Mouse (Mus musculus) liver, adult (tissue): ENCODE results near the gene Riox2.

Experiments
- GATA4 ChIP-seq: IDR thresholded peaks from 2 replicates; pipeline ENCODE4 v1.6.1; 2014; ENCODE audit warnings: mild to moderate bottlenecking, low read length; ENCODE audit not compliant: insufficient replicate concordance

Gene Riox2

DNA sequence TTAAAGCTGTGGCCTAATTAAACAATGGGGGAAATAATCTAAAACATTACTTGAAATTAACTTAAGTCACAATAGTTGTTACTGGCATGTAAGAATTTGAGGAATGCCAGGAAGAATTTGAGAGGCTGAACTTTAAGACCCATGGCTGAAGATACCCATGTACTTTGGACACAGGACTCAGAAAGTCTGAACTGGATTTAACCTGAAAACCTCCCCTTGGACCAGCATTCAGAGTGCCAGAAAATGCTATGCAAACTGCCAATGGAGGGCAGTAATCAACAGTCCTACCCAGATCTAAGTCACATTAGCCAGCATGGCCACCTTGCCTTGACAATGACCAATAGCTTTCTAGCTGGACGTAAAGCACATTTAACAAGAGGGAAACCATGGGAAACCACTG is 26.4 kb downstream of the Riox2 start:
- TF ChIP-seq GATA4: no peak

DNA sequence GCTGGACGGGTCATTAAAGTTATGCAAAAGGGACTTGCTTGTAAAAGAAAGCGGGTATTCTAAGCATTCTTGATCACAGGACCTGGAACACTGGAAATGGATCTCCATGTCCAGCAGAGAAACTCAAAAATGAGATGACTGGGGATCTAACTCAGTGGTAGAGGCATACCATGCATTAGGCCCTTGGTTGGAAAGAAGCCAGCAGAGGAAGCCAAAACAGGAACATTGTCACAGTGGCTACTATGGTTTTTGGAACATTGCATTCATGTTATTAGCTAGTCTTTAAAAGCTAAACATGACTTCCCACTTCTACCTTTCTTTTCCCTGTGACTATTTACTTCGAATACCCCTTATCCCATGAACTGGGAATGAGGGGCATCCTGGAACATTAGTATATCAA is 27.6 kb downstream of the Riox2 start:
- no peak for TF ChIP-seq GATA4

DNA sequence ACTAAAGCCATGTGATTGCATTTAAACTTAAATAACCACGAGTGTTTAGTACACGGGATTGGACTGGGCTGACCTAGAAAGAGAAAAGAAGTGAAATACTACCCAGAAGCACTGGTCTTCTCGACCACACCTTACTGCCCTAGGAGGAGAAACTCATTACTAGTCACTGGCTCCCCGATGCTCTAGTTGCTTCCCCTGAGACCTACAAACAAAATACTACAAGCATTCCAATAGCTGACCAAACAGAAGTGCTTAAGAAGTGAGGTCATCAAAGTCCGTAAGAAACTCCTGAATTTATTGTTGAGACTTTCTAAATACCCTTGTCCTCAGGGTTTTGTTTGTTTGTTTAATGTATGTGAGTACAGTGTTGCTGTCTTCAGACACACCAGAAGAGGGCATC is 38.3 kb downstream of the Riox2 start:
- no peak for TF ChIP-seq GATA4

DNA sequence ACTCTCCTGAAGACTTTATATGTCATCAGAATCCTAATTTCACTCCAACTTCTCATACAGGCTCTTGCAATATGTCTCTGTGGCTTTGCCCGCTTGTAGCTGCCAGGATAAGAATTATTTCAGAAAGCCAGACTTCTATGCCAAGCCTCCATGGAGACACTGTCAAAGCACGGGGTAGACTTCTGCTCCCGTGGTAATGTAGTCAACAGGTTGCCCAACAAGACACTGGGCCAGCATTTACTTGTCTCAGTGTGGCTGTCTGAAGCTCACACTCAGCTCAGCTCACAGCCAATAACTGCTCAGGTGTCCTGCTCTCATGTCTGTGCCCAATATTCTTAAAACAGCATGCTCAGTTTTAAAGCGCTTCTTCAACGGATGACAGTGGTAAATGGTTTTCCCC is 43.6 kb downstream of the Riox2 start:
- TF ChIP-seq GATA4: no peak

DNA sequence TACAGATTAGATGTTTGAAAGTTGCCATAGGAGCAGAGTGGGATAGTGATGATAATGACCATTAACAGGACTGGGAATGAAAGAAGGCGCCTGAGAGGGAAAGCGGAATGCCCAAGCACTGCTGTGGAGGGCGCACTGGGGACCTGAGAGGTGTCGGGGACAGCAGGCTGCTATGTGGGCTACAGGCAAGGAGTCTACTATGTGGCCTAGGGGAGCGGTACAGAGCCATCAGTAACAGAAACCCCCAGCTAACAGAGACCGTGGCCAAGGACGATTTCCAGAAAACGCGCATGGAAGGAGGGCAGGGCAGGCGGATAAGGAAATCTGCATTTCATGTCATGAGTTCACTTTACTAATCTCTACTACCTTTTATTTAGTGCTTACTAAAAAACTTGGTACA is 45.4 kb downstream of the Riox2 start:
- TF ChIP-seq GATA4: no peak

DNA sequence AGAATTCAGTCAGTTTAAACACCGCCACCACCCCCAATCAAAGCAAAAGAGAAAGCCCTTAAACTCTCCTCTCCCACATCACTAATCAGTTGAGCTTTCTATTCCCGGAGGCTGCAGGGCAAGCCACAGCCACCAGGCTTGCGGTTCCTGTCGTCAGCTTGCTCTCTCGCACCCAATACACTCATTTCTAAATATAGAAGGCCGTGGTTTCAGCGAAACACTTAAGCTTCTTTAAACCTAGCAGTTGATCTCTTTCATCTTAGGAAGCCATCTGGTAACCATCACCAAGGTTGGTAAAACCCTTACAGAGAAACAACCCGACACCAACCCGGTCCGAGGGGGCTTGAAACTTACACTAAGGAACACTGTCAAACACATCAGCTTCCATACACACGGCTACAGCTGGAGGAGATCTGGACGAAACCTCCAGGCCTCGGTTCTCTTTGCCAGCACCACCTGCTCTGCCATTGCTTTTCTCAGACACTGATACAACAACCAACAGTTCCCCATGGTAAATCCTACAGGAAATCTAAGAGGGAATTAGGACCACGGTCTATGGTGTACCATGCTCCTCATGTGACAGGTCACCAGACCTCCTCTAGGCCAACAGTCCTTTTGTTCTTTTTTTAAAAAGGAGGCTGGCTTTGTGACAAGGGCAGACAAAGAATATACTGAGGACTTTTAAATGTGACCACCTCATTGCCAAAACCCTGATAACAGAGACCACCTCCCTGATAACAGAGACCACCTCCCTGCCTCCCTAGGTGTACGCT is 46.1 kb downstream of the Riox2 start:
- no peak for TF ChIP-seq GATA4

DNA sequence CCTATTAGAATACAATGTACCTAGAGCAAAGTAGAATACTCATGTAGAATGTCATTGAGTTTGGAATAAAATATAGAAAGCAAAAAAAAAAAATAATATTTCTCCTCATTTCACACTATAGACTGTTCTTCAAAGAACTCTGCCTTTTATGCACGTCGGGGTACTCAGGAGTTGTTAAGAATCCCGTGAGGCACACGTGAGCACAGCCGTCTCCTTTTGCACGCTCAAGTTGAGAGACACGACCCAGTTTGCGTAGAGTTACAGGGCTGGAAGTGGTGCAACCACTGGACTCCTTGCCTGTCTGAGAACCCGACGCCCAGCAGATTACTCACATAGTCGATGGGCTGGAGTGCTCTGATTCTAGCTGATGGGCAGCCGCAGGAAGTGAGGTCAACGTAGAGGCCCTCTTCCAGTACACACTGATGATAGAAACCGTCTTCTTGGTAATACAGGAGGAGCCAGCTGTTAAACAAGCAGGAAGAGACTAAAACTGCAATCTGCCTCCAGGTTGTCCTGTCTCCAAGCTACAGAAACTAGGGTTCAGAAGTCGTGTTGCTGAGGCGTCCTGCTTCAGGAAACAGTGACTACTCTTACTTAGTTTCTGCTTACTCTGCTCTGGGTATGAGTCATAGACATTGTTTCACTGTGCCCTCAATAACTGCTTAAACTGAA is 50.3 kb downstream of the Riox2 start:
- TF ChIP-seq GATA4: no peak

DNA sequence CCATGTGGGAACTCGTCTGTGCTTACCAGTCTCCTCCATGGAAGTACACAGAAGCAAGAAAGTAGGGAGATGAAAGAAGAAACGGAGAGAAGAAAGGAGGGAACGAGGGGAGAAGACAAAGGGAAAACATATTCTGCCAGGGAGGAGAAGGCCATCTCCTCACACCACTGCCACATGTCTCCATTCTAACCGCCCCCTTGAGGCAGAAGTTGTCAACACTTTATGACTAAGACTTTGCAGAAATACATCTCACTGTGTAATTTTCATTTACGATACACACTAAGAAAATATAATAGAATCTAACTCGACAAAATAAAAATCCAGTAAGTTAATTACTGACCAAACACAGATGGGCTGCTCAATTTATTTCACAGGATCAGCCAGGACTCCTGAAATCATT is 55.4 kb downstream of the Riox2 start:
- TF ChIP-seq GATA4: no peak

DNA sequence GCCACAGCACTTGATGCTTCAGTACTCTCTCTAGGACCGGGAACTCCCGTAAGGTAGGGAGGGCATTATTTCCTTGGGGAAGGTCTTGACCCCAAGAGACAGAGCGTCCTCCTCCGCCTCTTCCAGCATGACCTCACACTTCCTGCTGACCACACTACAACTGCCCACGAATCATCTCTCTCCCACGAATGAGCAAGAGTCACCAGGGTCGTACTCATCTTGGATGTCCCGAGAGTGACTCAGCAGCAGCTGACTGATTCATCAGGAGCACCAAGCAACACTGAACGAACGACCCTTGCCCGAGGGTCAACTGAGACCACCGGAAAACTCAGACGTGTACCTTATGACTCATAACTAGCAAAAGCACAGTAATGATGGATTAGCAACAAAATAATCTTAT is 58.0 kb downstream of the Riox2 start:
- no peak for TF ChIP-seq GATA4

DNA sequence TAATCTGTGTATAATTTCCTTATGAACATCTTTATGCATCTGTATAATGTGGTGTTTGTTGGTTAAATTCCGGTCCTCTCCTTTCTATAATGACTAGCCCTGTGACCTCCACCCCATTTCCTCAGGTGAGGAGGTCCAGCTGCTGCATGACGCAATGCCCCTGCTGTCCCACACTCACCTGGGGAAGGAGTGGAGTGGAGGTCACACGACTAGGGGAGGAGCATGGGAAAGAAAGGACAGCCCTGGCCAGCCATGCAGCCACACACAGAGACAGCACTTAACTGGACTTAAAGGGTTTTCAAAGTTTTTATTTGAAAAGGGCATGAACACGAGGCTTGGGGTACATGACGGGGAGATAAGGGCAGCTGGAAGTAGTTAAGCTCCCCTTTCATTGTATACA is 59.7 kb downstream of the Riox2 start:
- TF ChIP-seq GATA4: no peak

DNA sequence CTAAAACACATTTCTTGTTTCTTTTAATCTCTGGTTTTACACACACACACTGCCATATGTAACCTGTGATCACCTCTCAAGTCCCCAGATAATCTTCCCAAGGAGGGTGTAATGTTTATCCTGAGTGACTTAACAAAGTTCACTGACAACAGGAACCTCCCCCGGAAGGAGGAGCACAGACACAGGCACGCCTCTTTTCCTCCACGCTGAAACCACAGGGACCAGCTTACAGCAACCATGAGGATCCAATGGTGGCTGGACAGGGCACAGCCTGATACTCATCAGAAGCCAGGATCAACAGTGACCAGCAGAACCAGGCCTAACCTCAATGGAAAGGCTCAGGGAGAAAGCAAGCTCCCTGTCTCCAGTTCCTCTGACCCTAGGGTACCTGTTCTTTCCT is 61.0 kb downstream of the Riox2 start:
- TF ChIP-seq GATA4: no peak

DNA sequence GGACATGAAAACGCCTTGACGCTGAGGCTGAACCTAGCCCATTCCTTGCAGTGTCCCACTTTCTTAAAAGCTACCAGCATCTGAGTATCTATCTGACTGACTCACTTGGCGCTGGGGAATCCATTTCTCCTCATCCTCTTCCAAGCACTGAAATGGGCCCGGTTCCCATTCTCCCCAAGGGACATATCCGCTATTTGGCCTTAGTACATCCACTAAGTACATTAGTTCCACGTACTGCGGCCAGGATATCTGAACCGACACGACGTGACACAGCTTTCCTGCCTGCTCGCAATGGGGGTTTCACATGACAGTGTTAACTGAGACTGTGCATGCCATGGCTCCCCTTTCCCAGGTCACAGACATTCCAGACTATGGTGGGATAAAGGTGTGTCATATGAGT is 62.8 kb downstream of the Riox2 start:
- no peak for TF ChIP-seq GATA4

DNA sequence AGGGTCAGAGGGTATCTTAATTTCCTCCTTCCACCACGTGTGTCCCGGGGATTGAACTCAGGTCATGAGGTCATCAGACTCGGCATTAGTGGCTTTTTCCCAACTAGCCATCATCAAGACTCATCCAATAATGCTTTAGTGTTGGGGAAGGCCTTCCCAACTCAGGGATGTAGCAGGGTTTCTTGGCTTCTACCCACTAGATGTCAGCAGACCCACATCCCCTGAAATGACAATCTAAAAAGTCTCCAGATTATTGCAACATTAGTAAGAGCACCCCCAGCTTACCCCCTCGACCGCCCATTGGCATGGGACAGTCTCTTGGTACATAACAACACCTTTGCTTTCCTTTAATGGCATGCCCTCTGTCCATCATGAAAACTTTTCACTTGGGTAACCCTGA is 64.1 kb downstream of the Riox2 start:
- TF ChIP-seq GATA4: no peak

DNA sequence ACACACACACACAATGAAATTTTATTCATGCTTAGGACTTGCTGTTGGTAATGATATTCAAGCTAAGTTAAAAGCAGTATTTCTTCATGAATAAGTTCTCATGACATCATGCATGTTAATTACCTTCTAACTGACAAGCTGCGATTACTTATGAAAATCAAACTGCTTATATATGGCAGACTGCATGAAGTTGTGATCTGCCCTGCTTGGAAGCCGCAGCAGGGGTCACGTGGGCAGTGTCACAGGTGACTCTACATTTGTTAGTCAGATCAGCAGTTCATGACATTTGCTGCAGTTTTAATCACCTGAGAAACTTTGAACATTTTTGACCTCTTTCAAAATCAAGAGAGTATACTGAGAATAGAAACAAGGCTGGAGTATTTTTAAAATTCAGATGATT is 69.4 kb downstream of the Riox2 start:
- no peak for TF ChIP-seq GATA4

DNA sequence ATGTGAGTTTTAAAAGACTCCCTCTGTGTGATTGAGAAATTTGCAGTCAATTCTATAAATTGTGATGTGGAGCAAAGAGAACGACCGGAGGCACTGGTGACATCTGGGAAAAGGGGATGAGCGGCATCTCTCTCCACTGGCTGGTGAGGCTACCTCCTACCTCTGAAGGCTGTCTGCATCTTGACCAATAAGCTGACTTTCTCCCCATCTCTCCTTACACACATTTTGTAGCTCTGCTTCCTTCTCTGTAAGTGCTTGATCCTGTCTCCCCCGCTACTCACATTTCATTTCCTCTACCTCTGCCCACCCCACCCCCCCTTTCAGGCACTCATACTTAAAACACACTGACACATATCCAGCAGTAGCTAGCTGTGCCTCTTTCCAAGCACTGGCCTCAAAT is 69.8 kb downstream of the Riox2 start:
- TF ChIP-seq GATA4: no peak
